Comparison of ENCODE assay signal across 25 mouse cellular contexts in the genomic region with DNA sequence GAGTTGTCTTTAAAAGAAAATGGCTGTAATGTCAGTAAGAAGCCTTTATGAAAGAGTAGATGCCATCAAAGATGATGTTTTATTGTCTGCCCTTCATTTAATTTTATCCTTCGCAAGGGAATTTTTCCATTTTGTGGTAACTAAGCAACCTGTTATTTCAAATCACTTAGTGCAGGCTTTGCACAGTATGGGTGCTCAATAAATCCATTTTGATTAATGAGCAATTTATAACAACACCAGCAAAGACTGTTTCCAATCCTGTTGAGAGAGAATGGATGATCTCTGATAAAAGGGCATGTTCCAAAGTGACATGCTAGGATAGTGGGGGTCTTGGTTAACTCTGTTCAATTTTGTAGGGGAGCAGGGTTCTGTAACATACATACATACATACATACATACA.
DNase-seq lines count a peak whose midpoint lies in the region; ATAC-seq and TF ChIP-seq lines count a peak whose summit lies in the region.
"Had no signal": no experiment of that assay in that cellular context is flagged by ENCODE, and none has a peak within 500 bp of the region (broad histone marks: within the 10 kb centered on the region; RNA-seq: fewer than 3 reads in every experiment).

No protein-coding gene starts in this region.

- no peak overlapping the region for H3K9ac ChIP-seq in hindbrain, embryonic 15.5 days
- H3K9ac ChIP-seq in hindbrain, embryonic 11.5 days (ENCODE audit: low read depth, low read length), result no peak overlapping the region
- no peak overlapping the region for H3K9ac ChIP-seq in midbrain, postnatal 0 days (replicated peaks; ENCODE audit: low read length, poor library complexity, severe bottlenecking)
- no peak overlapping the region for H3K9ac ChIP-seq in midbrain, embryonic 16.5 days (ENCODE audit: low read depth, low read length)
- H3K9ac ChIP-seq in neural tube, embryonic 15.5 days (replicated peaks), result no peak overlapping the region
- H3K9ac ChIP-seq: embryonic facial prominence, embryonic 12.5 days; embryonic facial prominence, embryonic 15.5 days; forebrain, embryonic 12.5 days; heart, embryonic 12.5 days; heart, embryonic 15.5 days; hindbrain, embryonic 12.5 days had no signal

- TF ChIP-seq CTCF in midbrain, postnatal 0 days (IDR thresholded peaks at IDR 0.05), result no peak
- TF ChIP-seq CTCF in brain, embryonic 14.5 days (IDR thresholded peaks at IDR 0.05; ENCODE audit: borderline replicate concordance, extremely low read depth, insufficient read depth, insufficient read length), result no peak

- 41% methylated on average over 1 of the region's 1 CpGs for WGBS in hindbrain, embryonic 15.5 days
- WGBS in hindbrain, embryonic 11.5 days, result 69% methylated on average over 1 of the region's 1 CpGs
- 56% methylated on average over 1 of the region's 1 CpGs for WGBS in midbrain, postnatal 0 days
- 50% methylated on average over 1 of the region's 1 CpGs for WGBS in midbrain, embryonic 16.5 days
- 38% methylated on average over 1 of the region's 1 CpGs for WGBS in neural tube, embryonic 15.5 days

- H3K4me3 ChIP-seq in hindbrain, embryonic 15.5 days, result no peak overlapping the region
- no peak overlapping the region for H3K4me3 ChIP-seq in hindbrain, embryonic 11.5 days (ENCODE audit: low read depth, low read length)
- no peak overlapping the region for H3K4me3 ChIP-seq in midbrain, postnatal 0 days (ENCODE audit: low read depth, low read length)
- no peak overlapping the region for H3K4me3 ChIP-seq in midbrain, embryonic 16.5 days (ENCODE audit: low read depth, low read length)
- no peak overlapping the region for H3K4me3 ChIP-seq in neural tube, embryonic 15.5 days (replicated peaks)
- H3K4me3 ChIP-seq: embryonic facial prominence, embryonic 12.5 days; embryonic facial prominence, embryonic 15.5 days; forebrain, embryonic 12.5 days; heart, embryonic 12.5 days; heart, embryonic 15.5 days; hindbrain, embryonic 12.5 days had no signal

- H3K4me2 ChIP-seq in hindbrain, embryonic 15.5 days, result no peak overlapping the region
- H3K4me2 ChIP-seq in hindbrain, embryonic 11.5 days (replicated peaks; ENCODE audit: low read depth, low read length), result no peak overlapping the region
- no peak overlapping the region for H3K4me2 ChIP-seq in midbrain, postnatal 0 days (ENCODE audit: low read depth, low read length, poor library complexity, severe bottlenecking)
- no peak overlapping the region for H3K4me2 ChIP-seq in midbrain, embryonic 16.5 days (ENCODE audit: low read length)
- H3K4me2 ChIP-seq in neural tube, embryonic 15.5 days, result no peak overlapping the region
- H3K4me2 ChIP-seq: embryonic facial prominence, embryonic 12.5 days; embryonic facial prominence, embryonic 15.5 days; forebrain, embryonic 12.5 days; heart, embryonic 12.5 days; heart, embryonic 15.5 days; hindbrain, embryonic 12.5 days had no signal

- no peaks in the 10 kb centered on the region for H3K9me3 ChIP-seq in hindbrain, embryonic 15.5 days
- H3K9me3 ChIP-seq in hindbrain, embryonic 11.5 days (ENCODE audit: control insufficient read depth, low read length), result no peaks in the 10 kb centered on the region
- H3K9me3 ChIP-seq in midbrain, postnatal 0 days (ENCODE audit: low read length), result no peaks in the 10 kb centered on the region
- H3K9me3 ChIP-seq in midbrain, embryonic 16.5 days (replicated peaks; ENCODE audit: control insufficient read depth, low read length, poor library complexity, severe bottlenecking), result no peaks in the 10 kb centered on the region
- no peaks in the 10 kb centered on the region for H3K9me3 ChIP-seq in neural tube, embryonic 15.5 days (replicated peaks)
- H3K9me3 ChIP-seq: embryonic facial prominence, embryonic 12.5 days; embryonic facial prominence, embryonic 15.5 days; forebrain, embryonic 12.5 days; heart, embryonic 12.5 days; heart, embryonic 15.5 days; hindbrain, embryonic 12.5 days had no signal

- no peaks in the 10 kb centered on the region for H3K27me3 ChIP-seq in hindbrain, embryonic 15.5 days
- H3K27me3 ChIP-seq in hindbrain, embryonic 11.5 days (ENCODE audit: control insufficient read depth, insufficient read depth, low read length), result no peaks in the 10 kb centered on the region
- no peaks in the 10 kb centered on the region for H3K27me3 ChIP-seq in midbrain, postnatal 0 days (ENCODE audit: insufficient read depth, low read length)
- H3K27me3 ChIP-seq in midbrain, embryonic 16.5 days (ENCODE audit: control insufficient read depth, insufficient read depth, low read depth, low read length), result no peaks in the 10 kb centered on the region
- no peaks in the 10 kb centered on the region for H3K27me3 ChIP-seq in neural tube, embryonic 15.5 days (replicated peaks)
- H3K27me3 ChIP-seq: embryonic facial prominence, embryonic 12.5 days; embryonic facial prominence, embryonic 15.5 days; forebrain, embryonic 12.5 days; heart, embryonic 12.5 days; heart, embryonic 15.5 days; hindbrain, embryonic 12.5 days had no signal

- H3K27ac ChIP-seq in hindbrain, embryonic 15.5 days (replicated peaks), result no peak overlapping the region
- H3K27ac ChIP-seq in hindbrain, embryonic 11.5 days (ENCODE audit: low read depth, low read length), result no peak overlapping the region
- no peak overlapping the region for H3K27ac ChIP-seq in midbrain, postnatal 0 days (ENCODE audit: low read depth, low read length)
- no peak overlapping the region for H3K27ac ChIP-seq in midbrain, embryonic 16.5 days (ENCODE audit: low read length)
- H3K27ac ChIP-seq in neural tube, embryonic 15.5 days (replicated peaks), result no peak overlapping the region
- H3K27ac ChIP-seq: embryonic facial prominence, embryonic 12.5 days; embryonic facial prominence, embryonic 15.5 days; forebrain, embryonic 12.5 days; heart, embryonic 15.5 days; hindbrain, embryonic 12.5 days had no signal

- H3K36me3 ChIP-seq in hindbrain, embryonic 15.5 days, result no peaks in the 10 kb centered on the region
- H3K36me3 ChIP-seq in hindbrain, embryonic 11.5 days (ENCODE audit: control insufficient read depth, insufficient read depth, low read length), result no peaks in the 10 kb centered on the region
- H3K36me3 ChIP-seq in midbrain, postnatal 0 days (ENCODE audit: insufficient read depth, low read length), result no peaks in the 10 kb centered on the region
- H3K36me3 ChIP-seq in midbrain, embryonic 16.5 days (ENCODE audit: control insufficient read depth, insufficient read depth, low read length), result no peaks in the 10 kb centered on the region
- H3K36me3 ChIP-seq in neural tube, embryonic 15.5 days, result no peaks in the 10 kb centered on the region
- H3K36me3 ChIP-seq: embryonic facial prominence, embryonic 12.5 days; embryonic facial prominence, embryonic 15.5 days; forebrain, embryonic 12.5 days; heart, embryonic 12.5 days; heart, embryonic 15.5 days; hindbrain, embryonic 12.5 days had no signal

- 0 out of 2 replicates have a peak, but pooled peaks have one; percentile 48 for ATAC-seq in hindbrain, embryonic 15.5 days (ENCODE audit: low FRiP score, low read depth)
- no peak for ATAC-seq in hindbrain, embryonic 11.5 days (ENCODE audit: low FRiP score)
- no peak for ATAC-seq in midbrain, postnatal 0 days (ENCODE audit: low FRiP score)
- ATAC-seq in midbrain, embryonic 16.5 days, result no peak
- 0 out of 2 replicates have a peak, but pooled peaks have one; percentile 53 for ATAC-seq in neural tube, embryonic 15.5 days (ENCODE audit: low FRiP score)
- ATAC-seq: CD4-positive, CD25-positive, alpha-beta regulatory T cell, adult 4 months; intestine, postnatal 0 days had no signal

- TF ChIP-seq POLR2A in brain, embryonic 14.5 days (IDR thresholded peaks at IDR 0.05; ENCODE audit: borderline replicate concordance, extremely low read depth, insufficient read depth, insufficient read length, poor library complexity, severe bottlenecking), result no peak

- H3K4me1 ChIP-seq in hindbrain, embryonic 15.5 days (replicated peaks), result 0 out of 2 replicates have a peak, but pooled peaks cover 3% of the 10 kb centered on the region
- no peaks in the 10 kb centered on the region for H3K4me1 ChIP-seq in hindbrain, embryonic 11.5 days (replicated peaks; ENCODE audit: control insufficient read depth, insufficient read depth, low read length)
- no peaks in the 10 kb centered on the region for H3K4me1 ChIP-seq in midbrain, postnatal 0 days (ENCODE audit: insufficient read depth, low read length)
- peaks cover 6% of the 10 kb centered on the region; the same call in 1 of the 2 replicates for H3K4me1 ChIP-seq in midbrain, embryonic 16.5 days (ENCODE audit: control insufficient read depth, insufficient read depth, low read length)
- peaks cover 8% of the 10 kb centered on the region; the same call in 1 of the 2 replicates for H3K4me1 ChIP-seq in neural tube, embryonic 15.5 days
- H3K4me1 ChIP-seq: embryonic facial prominence, embryonic 12.5 days; embryonic facial prominence, embryonic 15.5 days; forebrain, embryonic 12.5 days; heart, embryonic 12.5 days; heart, embryonic 15.5 days; hindbrain, embryonic 12.5 days had no signal

- DNase-seq in hindbrain, embryonic 11.5 days (ENCODE audit: low spot score), result no peak
- peak; percentile 21 for DNase-seq in midbrain, postnatal 0 days (ENCODE audit: low spot score)
- peak; percentile 39 for DNase-seq in brain, embryonic 14.5 days (ENCODE audit: low read depth)
- DNase-seq in testis, postnatal 10 days (ENCODE audit: low spot score), result no peak
- DNase-seq: adrenal gland, adult 2 months; adrenal gland, postnatal 25 days; cerebellum, adult 11 months; cerebellum, adult 2 months; cerebellum, adult 9-11 months; cerebellum, postnatal 25 days; gastrocnemius, postnatal 25 days; heart, adult 18-20 months; heart, postnatal 10 days; heart, postnatal 4 days had no signal

Comparison
In these comparisons a context has a peak if more than half of its experiments do, and no peak if none do; other contexts are left out.
1. ATAC-seq: peak in hindbrain, embryonic 15.5 days (single experiment) and neural tube, embryonic 15.5 days (single experiment); none in hindbrain, embryonic 11.5 days (single experiment), midbrain, postnatal 0 days (single experiment) and midbrain, embryonic 16.5 days (single experiment).
2. DNase-seq: peak in midbrain, postnatal 0 days (single experiment) and brain, embryonic 14.5 days (single experiment); none in hindbrain, embryonic 11.5 days (single experiment) and testis, postnatal 10 days (single experiment).